Mouse (Mus musculus): Measurements from ENCODE around the gene Bcas1. TPM values are rescaled to one million over a fixed set of nuclear protein-coding genes. Genes with fewer than 3 reads are reported as not detected.

The Bcas1 gene
- polyA plus RNA-seq, 1 experiment from 2014 or later = 0.23 TPM

Other genes starting within 250 kb of the Bcas1 start
- 102 and 107 TPM in 2 replicates for gene Pfdn4, start 68.6 kb upstream of the Bcas1 start, polyA plus RNA-seq (2016; fragmentation: Nextera tagmentation; extraction: Ambion mirVana)
- gene Cyp24a1, start 69.3 kb upstream of the Bcas1 start, polyA plus RNA-seq (2016; fragmentation: Nextera tagmentation; extraction: Ambion mirVana) = not detected in 2 replicates
- not detected in 2 replicates for gene 4930470P17Rik, start 174.2 kb upstream of the Bcas1 start, polyA plus RNA-seq (2016; fragmentation: Nextera tagmentation; extraction: Ambion mirVana)

Measured in limb, embryonic 10.5 days (tissue).